Mouse (Mus musculus): ENCODE data around the gene Crocc2. TPM values are rescaled to one million over a fixed set of nuclear protein-coding genes. Genes with fewer than 3 reads are reported as not detected.

Crocc2 gene
- not detected in 2 replicates for polyA plus RNA-seq (2012)

GRCm38 (mm10) chr1:93168295-93168775, at the start of gene Crocc2:
Gene Crocc2 (plus strand): TSS chr1:93168725.

GRCm38 (mm10) chr1:93135036-93135526, 33.4 kb upstream of the Crocc2 start, which contains the start of gene Agxt:
Gene Agxt (plus strand): TSS chr1:93135240.

GRCm38 (mm10) chr1:93160501-93161133, 7.9 kb upstream of the Crocc2 start, which contains the start of gene 2310007B03Rik:
Gene 2310007B03Rik (minus strand): TSS chr1:93160948.

GRCm38 (mm10) chr1:93235576-93236544, 67.3 kb downstream of the Crocc2 start, which contains the start of gene Sned1:
Gene Sned1 (plus strand): TSS chr1:93235841.

Other genes with a start within 250 kb of the Crocc2 start
- 15.4 TPM in 2 replicates for gene Capn10, start 234.3 kb upstream of the Crocc2 start, polyA plus RNA-seq (2012)
- gene Gpr35, start 217.9 kb upstream of the Crocc2 start, polyA plus RNA-seq (2012): 0.41 and 0.84 TPM in 2 replicates
- not detected in 2 replicates for gene Aqp12, start 162.4 kb upstream of the Crocc2 start, polyA plus RNA-seq (2012)
- 0.03 and 0.05 TPM in 2 replicates for gene Kif1a, start 66.8 kb upstream of the Crocc2 start, polyA plus RNA-seq (2012)
- not detected in 2 replicates for gene Agxt, start 33.5 kb upstream of the Crocc2 start, polyA plus RNA-seq (2012)
- gene 2310007B03Rik, start 7.8 kb upstream of the Crocc2 start, polyA plus RNA-seq (2012): not detected in 2 replicates
- 0.29 and 0.32 TPM in 2 replicates for gene Sned1, start 67.1 kb downstream of the Crocc2 start, polyA plus RNA-seq (2012)
- gene Mterf4, start 137.2 kb downstream of the Crocc2 start, polyA plus RNA-seq (2012): 3.1 and 3.4 TPM in 2 replicates
- 16.4 and 21.4 TPM in 2 replicates for gene Ppp1r7, start 174.1 kb downstream of the Crocc2 start, polyA plus RNA-seq (2012)
- gene Pask, start 174.8 kb downstream of the Crocc2 start, polyA plus RNA-seq (2012): 4.1 and 5.1 TPM in 2 replicates
- gene Ano7, start 205.2 kb downstream of the Crocc2 start, polyA plus RNA-seq (2012): 0.01 and 0.03 TPM in 2 replicates

All from megakaryocyte-erythroid progenitor cell, adult 5 weeks (primary cell).